Mouse (Mus musculus): Measurements from ENCODE around the gene Pkd1l1. TPM values are rescaled to one million over a fixed set of nuclear protein-coding genes. Genes with fewer than 3 reads are reported as not detected.

The Pkd1l1 gene
- polyA plus RNA-seq, 1 experiment from 2014 or later = not detected

DNA sequence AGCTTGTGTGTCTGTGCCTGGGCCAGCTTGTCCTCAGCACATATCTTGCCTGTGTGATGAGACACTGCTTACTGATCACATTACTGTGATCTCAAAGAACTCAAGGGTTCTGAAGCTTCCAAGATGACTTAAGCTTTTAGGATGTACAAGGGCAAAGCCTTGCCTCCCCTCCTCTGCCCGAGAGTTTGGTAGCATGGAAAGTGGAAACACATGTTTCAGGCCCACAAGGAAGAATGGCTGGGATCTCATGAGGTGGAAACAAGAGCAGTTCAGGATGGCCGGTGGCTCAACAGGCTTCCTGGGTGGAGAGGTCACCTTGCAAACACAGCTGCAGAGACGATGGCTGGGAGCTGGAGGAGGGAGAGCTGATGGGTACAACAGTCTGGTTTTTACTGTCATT is 147.0 kb downstream of the Pkd1l1 start:
- Histone ChIP-seq H3K4me3 (ENCODE audit: low read depth, low read length) (no peak overlapping the region), H3K4me2 (ENCODE audit: low read depth, low read length) (no peak overlapping the region), H3K9ac (replicated peaks) (no peak overlapping the region), H3K36me3 (replicated peaks; ENCODE audit: insufficient read depth, low read length) (no peaks in the 10 kb centered on the region), H3K4me1 (ENCODE audit: insufficient read depth) (no peaks in the 10 kb centered on the region), H3K9me3 (ENCODE audit: low read length) (no peaks in the 10 kb centered on the region), H3K27ac (ENCODE audit: low read depth) (no peak overlapping the region), H3K27me3 (ENCODE audit: insufficient read depth, low read length) (no peaks in the 10 kb centered on the region)
- no peak for DNase-seq
- ATAC-seq = no peak
- TF ChIP-seq EP300 (IDR thresholded peaks at IDR 0.05; ENCODE audit: low read depth) (no peak), CTCF (IDR thresholded peaks at IDR 0.05; ENCODE audit: low read depth) (no peak)
- 65% methylated on average over 3 of the region's 3 CpGs for WGBS (ENCODE audit: insufficient replicate concordance)

DNA sequence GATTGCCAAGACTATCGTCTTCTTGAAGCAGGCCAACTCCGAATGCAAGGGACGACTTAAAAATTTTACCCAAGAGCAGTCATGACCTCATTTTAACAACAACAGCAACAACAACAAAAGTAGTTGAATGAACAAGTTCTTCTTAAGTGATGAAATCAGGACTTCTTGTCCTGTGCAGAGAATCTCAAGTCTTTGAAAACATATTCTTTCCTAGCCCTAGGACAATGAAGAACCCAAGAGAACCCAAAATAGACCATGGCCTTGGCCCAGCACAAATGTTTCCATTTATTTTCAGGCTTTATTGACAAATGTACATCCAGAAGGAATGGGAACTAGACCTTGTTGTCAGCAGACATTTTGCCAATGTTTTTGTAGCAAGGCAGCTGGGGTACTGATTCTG is 147.7 kb downstream of the Pkd1l1 start:
- Histone ChIP-seq H3K36me3 (replicated peaks; ENCODE audit: insufficient read depth, low read length) (no peaks in the 10 kb centered on the region), H3K27me3 (ENCODE audit: insufficient read depth, low read length) (no peaks in the 10 kb centered on the region), H3K4me3 (ENCODE audit: low read depth, low read length) (no peak overlapping the region), H3K4me2 (ENCODE audit: low read depth, low read length) (no peak overlapping the region), H3K9me3 (ENCODE audit: low read length) (no peaks in the 10 kb centered on the region), H3K9ac (replicated peaks) (no peak overlapping the region), H3K4me1 (ENCODE audit: insufficient read depth) (no peaks in the 10 kb centered on the region), H3K27ac (ENCODE audit: low read depth) (no peak overlapping the region)
- TF ChIP-seq EP300 (IDR thresholded peaks at IDR 0.05; ENCODE audit: low read depth) (no peak), CTCF (IDR thresholded peaks at IDR 0.05; ENCODE audit: low read depth) (no peak)
- ATAC-seq (no peak), DNase-seq (no peak)
- WGBS (ENCODE audit: insufficient replicate concordance) = 78% methylated on average over 3 of the region's 3 CpGs

DNA sequence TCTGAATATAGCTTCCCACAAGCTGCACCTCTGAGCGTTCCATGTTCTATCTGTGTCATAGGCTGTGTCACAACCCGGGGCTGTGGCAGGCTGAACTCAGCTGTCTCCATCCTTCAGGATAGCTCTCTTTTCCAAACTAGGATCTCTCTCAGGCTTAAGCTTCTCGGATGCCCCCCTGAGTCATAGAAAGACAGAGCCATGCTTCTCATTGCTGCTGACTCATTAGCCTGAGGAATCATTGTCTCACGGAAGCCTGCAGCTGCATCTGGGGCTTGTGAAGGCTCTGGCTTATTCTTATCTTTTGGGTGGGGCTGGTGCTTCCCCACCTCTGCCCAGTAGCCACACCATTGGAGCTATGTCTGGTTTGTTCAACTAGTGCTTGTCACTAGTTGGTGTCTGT is 151.7 kb downstream of the Pkd1l1 start:
- no peaks in the 10 kb centered on the region for H3K4me1 ChIP-seq (ENCODE audit: insufficient read depth)
- ATAC-seq = no peak
- H3K9ac ChIP-seq (replicated peaks) = no peak overlapping the region
- 64% methylated on average over 4 of the region's 4 CpGs for WGBS (ENCODE audit: insufficient replicate concordance)
- TF ChIP-seq CTCF (IDR thresholded peaks at IDR 0.05; ENCODE audit: low read depth) = no peak
- no peak overlapping the region for H3K4me3 ChIP-seq (ENCODE audit: low read depth, low read length)
- no peak for DNase-seq
- H3K27me3 ChIP-seq (ENCODE audit: insufficient read depth, low read length) = no peaks in the 10 kb centered on the region
- H3K4me2 ChIP-seq (ENCODE audit: low read depth, low read length) = no peak overlapping the region
- H3K27ac ChIP-seq (ENCODE audit: low read depth) = no peak overlapping the region
- H3K9me3 ChIP-seq (ENCODE audit: low read length) = no peaks in the 10 kb centered on the region
- H3K36me3 ChIP-seq (replicated peaks; ENCODE audit: insufficient read depth, low read length) = no peaks in the 10 kb centered on the region

DNA sequence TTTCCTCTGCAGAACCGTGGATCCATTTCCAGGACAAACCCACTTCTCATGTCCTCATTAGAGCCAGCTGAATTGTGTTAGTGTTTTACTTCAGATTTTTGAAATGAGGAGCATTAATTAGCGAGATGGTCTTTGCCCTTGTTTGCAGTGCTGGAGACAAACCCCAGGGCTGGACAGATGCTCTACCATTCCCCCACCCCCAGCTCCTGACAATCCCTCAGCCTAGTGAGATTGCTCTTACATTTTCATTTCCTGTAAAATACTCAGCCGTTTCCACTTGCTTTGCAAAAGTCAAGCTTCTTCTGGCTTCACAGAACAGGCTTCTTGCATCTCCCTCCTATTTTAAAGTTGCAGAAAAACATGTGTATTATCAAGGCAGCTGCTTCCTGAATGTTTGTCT is 155.7 kb downstream of the Pkd1l1 start:
- Histone ChIP-seq H3K36me3 (replicated peaks; ENCODE audit: insufficient read depth, low read length) (no peaks in the 10 kb centered on the region), H3K4me2 (ENCODE audit: low read depth, low read length) (no peak overlapping the region), H3K27ac (ENCODE audit: low read depth) (no peak overlapping the region), H3K9ac (replicated peaks) (no peak overlapping the region), H3K27me3 (ENCODE audit: insufficient read depth, low read length) (no peaks in the 10 kb centered on the region), H3K9me3 (ENCODE audit: low read length) (no peaks in the 10 kb centered on the region), H3K4me1 (ENCODE audit: insufficient read depth) (no peaks in the 10 kb centered on the region), H3K4me3 (ENCODE audit: low read depth, low read length) (no peak overlapping the region)
- 48% methylated on average over 3 of the region's 3 CpGs for WGBS (ENCODE audit: insufficient replicate concordance)
- DNase-seq = no peak
- TF ChIP-seq CTCF (IDR thresholded peaks at IDR 0.05; ENCODE audit: low read depth) (no peak), EP300 (IDR thresholded peaks at IDR 0.05; ENCODE audit: low read depth) (no peak)
- no peak for ATAC-seq

DNA sequence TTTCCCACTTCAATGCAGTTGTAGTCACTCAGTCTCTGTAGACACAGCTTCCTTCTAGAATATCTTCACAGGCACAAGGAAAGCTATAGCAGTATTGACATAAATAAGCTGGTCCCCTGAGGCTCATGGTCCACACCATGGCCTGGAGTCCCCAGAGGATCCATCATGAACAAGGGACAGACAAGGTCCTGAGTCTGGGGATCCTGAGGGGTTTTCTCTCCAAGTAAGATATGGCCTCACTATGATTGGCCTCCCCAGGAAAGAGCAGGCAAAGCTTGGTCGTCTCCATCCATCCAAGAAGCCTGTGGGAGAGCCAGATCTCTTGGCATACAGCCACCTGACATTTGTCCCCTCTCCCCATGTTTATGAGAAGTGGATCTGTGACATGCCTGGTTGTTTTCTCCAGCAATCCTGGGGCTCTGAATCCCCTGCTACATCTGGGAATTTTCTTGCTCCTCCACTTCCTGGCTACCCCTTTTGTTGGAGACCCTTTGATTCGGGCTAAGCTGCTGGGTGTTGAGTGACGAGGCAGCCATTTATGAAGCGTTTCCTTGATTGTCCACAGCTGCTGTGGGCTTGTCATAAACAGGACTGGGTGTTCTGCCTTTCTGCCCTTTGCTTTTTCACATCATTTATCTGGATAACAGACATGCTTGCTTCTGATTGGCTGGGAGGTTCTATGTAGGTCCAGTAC is 158.8 kb downstream of the Pkd1l1 start:
- H3K9me3 ChIP-seq (ENCODE audit: low read length) = no peaks in the 10 kb centered on the region
- no peak for ATAC-seq
- TF ChIP-seq EP300 (IDR thresholded peaks at IDR 0.05; ENCODE audit: low read depth) = no peak
- no peak overlapping the region for H3K4me2 ChIP-seq (ENCODE audit: low read depth, low read length)
- H3K27me3 ChIP-seq (ENCODE audit: insufficient read depth, low read length) = no peaks in the 10 kb centered on the region
- 61% methylated on average over 4 of the region's 4 CpGs for WGBS (ENCODE audit: insufficient replicate concordance)
- no peak overlapping the region for H3K9ac ChIP-seq (replicated peaks)
- H3K27ac ChIP-seq (ENCODE audit: low read depth) = no peak overlapping the region
- no peaks in the 10 kb centered on the region for H3K36me3 ChIP-seq (replicated peaks; ENCODE audit: insufficient read depth, low read length)
- H3K4me3 ChIP-seq (ENCODE audit: low read depth, low read length) = no peak overlapping the region
- no peaks in the 10 kb centered on the region for H3K4me1 ChIP-seq (ENCODE audit: insufficient read depth)
- no peak for DNase-seq

DNA sequence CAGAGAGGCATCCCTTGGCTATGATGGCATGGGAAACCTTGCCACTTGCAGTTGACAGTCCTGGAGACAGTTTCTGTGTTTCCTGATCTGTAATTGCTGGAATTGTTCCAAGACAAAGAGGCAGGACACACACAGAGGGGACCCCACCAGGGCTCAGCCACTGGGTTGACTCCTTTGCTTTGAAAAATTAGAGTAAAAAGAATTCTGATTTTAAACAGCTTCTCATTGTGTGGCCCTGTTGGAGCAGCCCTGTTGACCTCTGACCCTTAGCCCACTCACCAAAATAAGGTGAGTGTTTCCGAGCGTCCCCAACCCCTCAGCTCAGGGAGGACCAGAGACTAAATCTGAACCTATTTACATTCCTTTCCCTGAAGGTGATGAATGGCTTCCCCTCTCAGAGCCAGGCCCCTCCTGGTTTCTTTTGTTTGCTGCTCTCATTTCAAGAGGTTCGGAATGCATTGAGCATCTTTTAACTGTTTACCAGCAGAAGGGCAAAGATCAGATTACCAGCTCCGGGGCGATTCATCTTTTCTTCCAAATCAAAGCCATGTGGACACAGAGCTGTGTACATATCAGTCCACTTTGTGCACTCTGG is 161.5 kb downstream of the Pkd1l1 start:
- H3K27me3 ChIP-seq (ENCODE audit: insufficient read depth, low read length) = no peaks in the 10 kb centered on the region
- no peaks in the 10 kb centered on the region for H3K4me1 ChIP-seq (ENCODE audit: insufficient read depth)
- 32% methylated on average over 5 of the region's 5 CpGs for WGBS (ENCODE audit: insufficient replicate concordance)
- DNase-seq (no peak), ATAC-seq (no peak)
- no peaks in the 10 kb centered on the region for H3K36me3 ChIP-seq (replicated peaks; ENCODE audit: insufficient read depth, low read length)
- no peak overlapping the region for H3K4me3 ChIP-seq (ENCODE audit: low read depth, low read length)
- no peaks in the 10 kb centered on the region for H3K9me3 ChIP-seq (ENCODE audit: low read length)
- no peak overlapping the region for H3K4me2 ChIP-seq (ENCODE audit: low read depth, low read length)
- H3K9ac ChIP-seq (replicated peaks) = no peak overlapping the region
- TF ChIP-seq EP300 (IDR thresholded peaks at IDR 0.05; ENCODE audit: low read depth) (no peak), CTCF (IDR thresholded peaks at IDR 0.05; ENCODE audit: low read depth) (no peak)
- no peak overlapping the region for H3K27ac ChIP-seq (ENCODE audit: low read depth)
